Mouse (Mus musculus): ENCODE measurements at regions not wholly inside any gene's neighbourhood (a gene's known extent, or its start where the extent isn't known, plus 50 kb on each side); places are given as distances from the start of the nearest gene placed in this dataset.
A peak's percentile ranks its signal among the peaks of the same experiment; 100 is the strongest.

- no peak for DNase-seq
Measured at GRCm38 (mm10) chr4:101340741-101341140, 75.7 kb upstream of the Jak1 start.

DNA sequence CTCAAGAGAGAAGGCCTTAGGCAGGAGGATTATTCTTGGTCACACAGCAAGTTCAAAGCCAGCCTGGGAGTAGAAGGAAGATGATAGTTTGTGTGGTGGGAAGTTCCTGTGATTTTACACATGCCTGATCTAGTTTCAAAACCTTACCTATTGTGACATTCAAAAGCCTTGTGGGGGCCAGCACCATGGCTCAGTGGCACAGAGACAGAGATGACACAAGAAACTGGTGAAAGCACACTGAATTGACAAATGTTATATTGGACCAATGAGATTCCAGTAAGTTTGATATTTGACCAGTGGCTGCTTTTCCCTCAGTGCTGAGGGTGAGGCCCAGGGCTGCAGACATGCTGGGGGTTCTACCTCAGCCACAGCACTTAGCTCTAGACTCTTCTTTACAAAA is 73.1 kb upstream of the Jak1 start:
- no peak for DNase-seq

DNA sequence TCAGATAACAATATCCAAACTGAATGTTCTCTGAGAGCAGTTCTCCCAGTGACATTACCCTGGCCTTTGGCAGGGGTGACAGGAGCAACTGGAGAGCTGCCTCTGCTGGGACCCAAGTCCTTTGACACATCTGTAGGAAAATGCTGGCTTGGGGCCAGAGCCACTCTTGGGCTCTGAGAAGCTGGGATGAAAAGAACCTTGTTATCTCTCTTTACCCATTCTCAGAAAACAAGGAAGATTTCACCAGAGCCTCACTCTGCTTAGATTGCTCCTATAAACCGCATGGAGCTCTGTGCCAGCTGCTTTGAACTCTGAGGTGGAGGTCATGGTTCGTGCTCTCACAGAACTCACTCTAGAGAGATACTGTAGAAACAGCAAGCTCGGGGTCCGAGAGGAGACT is 71.7 kb upstream of the Jak1 start:
- peak in 1 of 2 experiments; percentile 21 for DNase-seq

DNA sequence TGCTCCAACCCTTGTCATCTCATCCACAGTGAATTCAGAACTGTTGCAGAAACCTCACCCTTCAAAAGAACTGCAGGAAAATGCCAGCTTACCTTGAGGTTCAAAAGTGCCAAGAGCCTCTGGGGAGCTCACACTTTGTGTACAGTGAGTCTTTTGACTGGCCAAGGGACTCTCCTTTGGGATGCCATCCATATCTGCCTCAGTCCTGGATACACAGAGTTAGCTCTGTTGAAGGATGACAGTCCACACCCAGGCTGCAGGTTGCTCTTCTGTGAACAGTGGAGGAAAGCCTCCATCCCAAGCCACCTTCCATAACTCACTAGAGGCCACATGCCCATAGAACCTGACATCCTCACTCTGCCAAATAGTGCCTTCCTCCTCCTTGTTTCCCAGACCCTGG is 71.3 kb upstream of the Jak1 start:
- DNase-seq = no peak

GRCm38 (mm10) chr4:101333868-101334267 is 68.8 kb upstream of the Jak1 start:
- no peak for DNase-seq

GRCm38 (mm10) chr4:101333036-101333435 is 68.0 kb upstream of the Jak1 start:
- DNase-seq = no peak

DNA sequence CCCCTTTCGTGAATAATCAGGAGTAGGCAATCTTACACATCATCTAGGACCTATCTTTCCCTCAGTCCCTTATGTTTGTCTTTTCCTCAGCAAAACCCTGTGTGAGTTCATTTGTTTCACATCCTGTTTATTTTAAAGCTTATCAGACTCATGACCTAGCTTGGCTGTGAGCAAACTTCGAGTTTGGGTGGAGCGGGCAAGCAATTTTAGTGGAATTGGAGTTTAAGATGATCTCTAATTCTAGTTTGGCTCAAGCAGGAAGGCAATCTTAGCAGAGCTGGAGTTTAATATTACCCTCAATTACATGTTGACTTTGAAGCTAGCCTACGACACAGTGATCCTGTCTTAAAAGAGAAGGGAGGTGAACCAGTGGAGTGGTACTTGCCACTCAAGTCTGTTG is 66.1 kb upstream of the Jak1 start:
- no peak for DNase-seq

GRCm38 (mm10) chr4:101329060-101329459 is 64.0 kb upstream of the Jak1 start:
- DNase-seq = no peak

GRCm38 (mm10) chr4:101326067-101326466 is 61.0 kb upstream of the Jak1 start:
- no peak for DNase-seq

DNA sequence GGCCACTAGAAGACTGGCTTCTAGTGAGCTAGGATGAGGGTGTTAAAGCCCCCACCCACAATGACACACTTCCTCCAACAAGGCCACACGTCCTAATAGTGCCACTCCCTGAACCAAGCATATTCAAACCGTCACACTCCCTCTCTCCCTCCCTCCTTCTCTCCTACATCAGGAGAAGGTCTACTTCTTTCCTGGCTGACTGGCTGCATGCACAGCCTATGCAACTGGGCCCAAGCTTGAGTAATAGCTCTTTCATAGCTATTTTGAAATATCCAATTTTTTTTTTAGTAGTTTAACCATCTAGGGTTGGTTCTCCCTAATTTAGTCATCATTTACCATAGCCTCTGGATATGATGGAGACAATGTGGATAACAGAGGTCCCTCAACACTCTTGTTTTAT is 56.6 kb upstream of the Jak1 start:
- DNase-seq = no peak

GRCm38 (mm10) chr4:101320587-101320986 is 55.5 kb upstream of the Jak1 start:
- peak; percentile 22 to 23 for DNase-seq

- no peak for DNase-seq
Measured at GRCm38 (mm10) chr4:101319681-101320220, 54.7 kb upstream of the Jak1 start.

- no peak for DNase-seq
Measured at GRCm38 (mm10) chr4:101318836-101319235, 53.8 kb upstream of the Jak1 start.

GRCm38 (mm10) chr4:101316061-101316460 is 51.0 kb upstream of the Jak1 start:
- no peak for DNase-seq

All from cerebellum, postnatal 10 days (tissue).